ENCODE assay signal across 26 mouse cellular contexts in the genomic region with DNA sequence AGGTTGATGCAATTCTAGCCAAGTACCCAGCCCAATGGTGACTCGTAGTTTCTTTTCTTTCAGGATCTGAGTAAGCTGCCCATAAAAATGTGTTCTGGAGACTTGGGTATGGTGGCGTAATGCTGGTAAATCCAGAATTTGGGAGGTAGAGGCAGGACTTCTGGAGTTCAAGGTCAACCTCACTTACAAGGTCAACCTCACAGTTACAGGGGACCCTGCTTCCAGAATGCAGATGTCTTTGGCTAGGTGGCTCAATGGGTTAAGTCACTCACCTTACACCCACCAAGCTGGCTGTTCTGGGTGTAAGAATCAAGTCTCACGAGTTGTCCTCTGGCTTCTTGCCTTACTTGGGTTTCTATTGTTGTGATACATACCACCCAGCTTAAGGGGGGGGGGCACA. TPM values are rescaled to one million over a fixed set of nuclear protein-coding genes. Genes with fewer than 3 reads are reported as not detected.
"Had no signal": no experiment of that assay in that cellular context is flagged by ENCODE, and none has a peak within 500 bp of the region (broad histone marks: within the 10 kb centered on the region; RNA-seq: fewer than 3 reads in every experiment).

No protein-coding gene starts in this region.

- H3K4me2 ChIP-seq: liver, embryonic 13.5 days; midbrain, embryonic 12.5 days; midbrain, embryonic 15.5 days; neural tube, embryonic 13.5 days; stomach, embryonic 15.5 days had no signal

- DNase-seq: kidney, postnatal 10 days; kidney, postnatal 36 days; layer of hippocampus, postnatal 36 days; liver, embryonic 13.5 days; lung, adult 2 months; lung, postnatal 14 days; lung, postnatal 4 days; retina, postnatal 1 day; right cerebral cortex, postnatal 25 days; spleen, adult 18-20 months; thymus, adult 18-20 months; thymus, postnatal 36 days had no signal

- H3K36me3 ChIP-seq: liver, embryonic 13.5 days; midbrain, embryonic 12.5 days; midbrain, embryonic 15.5 days; neural tube, embryonic 13.5 days; stomach, embryonic 15.5 days had no signal

- H3K27ac ChIP-seq: left cerebral cortex, adult 2 months; liver, embryonic 13.5 days; midbrain, embryonic 12.5 days; midbrain, embryonic 15.5 days; neural tube, embryonic 13.5 days; stomach, embryonic 15.5 days had no signal

- ATAC-seq: midbrain, embryonic 15.5 days had no signal

- H3K27me3 ChIP-seq: liver, embryonic 13.5 days; midbrain, embryonic 12.5 days; midbrain, embryonic 15.5 days; neural tube, embryonic 13.5 days; stomach, embryonic 15.5 days had no signal

- H3K9ac ChIP-seq: liver, embryonic 13.5 days; midbrain, embryonic 12.5 days; midbrain, embryonic 15.5 days; neural tube, embryonic 13.5 days; stomach, embryonic 15.5 days had no signal

- H3K4me3 ChIP-seq: left cerebral cortex, adult 2 months; liver, embryonic 13.5 days; midbrain, embryonic 12.5 days; midbrain, embryonic 15.5 days; neural tube, embryonic 13.5 days; stomach, embryonic 15.5 days had no signal

- H3K9me3 ChIP-seq: liver, embryonic 13.5 days; midbrain, embryonic 12.5 days; midbrain, embryonic 15.5 days; neural tube, embryonic 13.5 days; stomach, embryonic 15.5 days had no signal

RNA-seq across cellular contexts. Expression of gene Mymx, which starts 14.8 kb away (rescaled TPM):
- total RNA-seq: layer of hippocampus, adult 8-10 months; layer of hippocampus, postnatal 10 days; layer of hippocampus, postnatal 36 days; left cerebral cortex, adult 2 months; left cerebral cortex, postnatal 10 days; left cerebral cortex, postnatal 36 days; liver, adult 2 months; megakaryocyte progenitor cell, adult 5-6 weeks; megakaryocyte-erythroid progenitor cell, adult 5-6 weeks; neutrophil, adult 5-6 weeks had no signal
- polyA plus RNA-seq: liver, adult 2 months; lung, adult 2 months; midbrain, embryonic 12.5 days; midbrain, embryonic 15.5 days had no signal

RNA-seq across cellular contexts. Expression of gene Capn11, which starts 42.4 kb away (rescaled TPM):
- total RNA-seq: liver, adult 2 months had no signal
- polyA plus RNA-seq: kidney, embryonic 14.5 days; lung, adult 2 months had no signal
